Mouse (Mus musculus) heart, adult 18-20 months (tissue): ENCODE measurements at regions not wholly inside any gene's neighbourhood (a gene's known extent, or its start where the extent isn't known, plus 50 kb on each side); places are given as distances from the start of the nearest gene placed in this dataset.
"Not testable (repeated sequence)": the region's sequence is repeated elsewhere in the genome, so short reads cannot be mapped to it uniquely, and the experiment has no call there.

Experiments
- DNase-seq, 2 experiments: peaks; one replicate each; pipeline ENCODE4 v3.0.0; 2021 to 2022; ENCODE audit warnings: mixed read lengths in 1 of 2

GRCm38 (mm10) chr6:4149663-4150062 lies 62.9 kb upstream of the Bet1 start:
- DNase-seq, result no peak

DNA sequence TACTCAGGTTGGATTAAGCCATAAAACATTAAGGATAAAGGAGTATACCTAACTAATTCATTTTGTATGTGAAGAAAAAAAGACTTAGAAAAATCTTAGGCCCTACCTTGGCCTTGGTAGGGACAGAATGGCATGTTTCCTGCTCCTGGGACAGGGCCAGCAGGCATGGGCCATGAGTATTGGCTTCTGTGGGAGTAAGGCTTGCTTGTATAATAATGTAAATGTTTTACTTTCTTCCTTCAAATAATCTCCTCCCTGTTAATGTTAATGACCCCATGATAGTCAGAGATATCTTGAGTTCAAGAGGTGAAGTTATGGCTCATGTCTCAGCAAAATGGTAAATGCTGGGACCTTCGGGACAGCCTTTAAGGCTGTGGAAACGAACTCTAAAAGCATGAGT lies 71.5 kb upstream of the Bet1 start:
- no peak for DNase-seq

GRCm38 (mm10) chr6:4163733-4164132 lies 77.0 kb upstream of the Bet1 start:
- DNase-seq, result no peak

DNA sequence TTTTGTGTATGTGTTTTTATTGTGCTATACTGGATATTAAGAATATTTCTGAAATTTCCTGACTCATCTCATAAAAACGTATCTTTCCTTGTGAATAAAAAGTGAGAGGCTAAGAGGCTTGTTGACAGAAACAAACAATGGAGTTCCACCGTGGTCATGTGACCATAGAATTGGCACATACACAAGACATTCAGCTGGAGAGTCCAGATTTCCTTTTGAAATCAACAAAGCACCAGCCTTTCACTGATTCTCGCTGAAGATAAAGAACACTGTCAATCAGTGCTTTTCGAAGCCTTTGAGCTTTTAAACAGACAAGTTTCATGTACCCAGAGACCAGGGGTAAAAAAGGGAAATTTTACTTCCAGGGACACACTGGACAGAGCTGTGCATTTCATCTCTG lies 80.3 kb upstream of the Bet1 start:
- DNase-seq, result no peak

- DNase-seq, result no peak
Measured at GRCm38 (mm10) chr6:4167757-4168156, 81.0 kb upstream of the Bet1 start.

DNA sequence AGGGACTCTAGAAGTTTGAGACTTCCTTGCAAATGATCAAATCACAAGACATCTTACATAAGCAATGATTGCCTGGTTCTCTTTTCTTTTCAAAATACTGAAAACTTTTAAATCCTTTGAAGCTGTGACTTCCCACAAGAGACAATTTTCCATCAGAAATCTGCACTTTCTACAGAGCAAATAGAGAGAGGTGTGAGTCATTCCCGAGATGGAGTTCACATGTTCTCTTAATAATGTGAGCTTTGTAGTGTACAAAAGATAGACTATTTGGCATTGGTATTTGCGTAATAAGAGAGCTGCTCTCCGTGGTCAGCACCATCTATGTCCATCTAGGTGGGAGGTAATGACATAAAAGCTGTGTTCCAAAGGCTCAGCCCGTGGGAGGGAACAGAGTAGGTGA lies 84.8 kb upstream of the Bet1 start:
- DNase-seq, result no peak

GRCm38 (mm10) chr6:4187683-4188082 lies 100.9 kb upstream of the Bet1 start:
- DNase-seq, result peak in 1 of 2 experiments; percentile 4

GRCm38 (mm10) chr6:4190976-4191375 lies 104.2 kb upstream of the Bet1 start:
- DNase-seq, result not testable (repeated sequence)

GRCm38 (mm10) chr6:4193286-4193685 lies 106.5 kb upstream of the Bet1 start:
- no peak for DNase-seq

DNA sequence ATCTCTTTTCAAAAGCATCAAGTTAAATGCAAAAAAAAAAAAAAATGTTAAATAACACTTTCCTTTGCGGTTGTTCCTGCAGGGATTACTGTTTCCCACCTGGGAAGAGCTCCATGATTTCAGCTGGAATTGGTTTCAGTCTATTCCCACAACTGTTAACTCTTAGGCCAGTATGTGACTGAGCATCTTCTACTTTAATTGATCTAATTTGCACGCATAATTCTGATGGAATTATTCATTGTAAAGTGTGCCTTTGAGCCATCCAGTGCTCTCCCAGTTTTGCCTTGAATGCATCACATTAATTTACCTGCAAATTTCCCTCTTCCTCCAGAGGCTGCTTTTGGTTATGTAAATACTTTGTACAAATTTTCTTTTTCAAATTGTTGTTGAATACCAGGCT lies 114.4 kb upstream of the Bet1 start:
- no peak for DNase-seq

DNA sequence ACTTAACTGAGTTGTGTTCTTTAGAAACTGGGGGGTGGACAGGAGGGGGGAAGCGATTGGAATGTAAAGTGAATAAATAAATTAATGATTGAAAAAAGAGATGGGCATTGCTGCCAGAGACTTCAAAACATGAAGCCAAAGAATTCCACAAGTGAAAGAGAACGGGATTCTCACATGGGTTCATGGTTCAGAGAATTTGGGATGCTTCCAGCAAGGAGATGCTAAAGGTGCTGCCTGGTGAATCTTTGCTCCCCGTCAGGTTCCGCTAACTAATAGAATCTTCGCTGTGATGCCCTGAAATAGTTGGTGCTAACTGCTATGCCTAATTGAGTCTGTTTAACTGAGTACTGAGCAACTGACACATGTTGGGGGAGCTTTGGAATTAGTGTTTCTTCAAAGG lies 118.9 kb upstream of the Bet1 start:
- DNase-seq, result no peak

DNA sequence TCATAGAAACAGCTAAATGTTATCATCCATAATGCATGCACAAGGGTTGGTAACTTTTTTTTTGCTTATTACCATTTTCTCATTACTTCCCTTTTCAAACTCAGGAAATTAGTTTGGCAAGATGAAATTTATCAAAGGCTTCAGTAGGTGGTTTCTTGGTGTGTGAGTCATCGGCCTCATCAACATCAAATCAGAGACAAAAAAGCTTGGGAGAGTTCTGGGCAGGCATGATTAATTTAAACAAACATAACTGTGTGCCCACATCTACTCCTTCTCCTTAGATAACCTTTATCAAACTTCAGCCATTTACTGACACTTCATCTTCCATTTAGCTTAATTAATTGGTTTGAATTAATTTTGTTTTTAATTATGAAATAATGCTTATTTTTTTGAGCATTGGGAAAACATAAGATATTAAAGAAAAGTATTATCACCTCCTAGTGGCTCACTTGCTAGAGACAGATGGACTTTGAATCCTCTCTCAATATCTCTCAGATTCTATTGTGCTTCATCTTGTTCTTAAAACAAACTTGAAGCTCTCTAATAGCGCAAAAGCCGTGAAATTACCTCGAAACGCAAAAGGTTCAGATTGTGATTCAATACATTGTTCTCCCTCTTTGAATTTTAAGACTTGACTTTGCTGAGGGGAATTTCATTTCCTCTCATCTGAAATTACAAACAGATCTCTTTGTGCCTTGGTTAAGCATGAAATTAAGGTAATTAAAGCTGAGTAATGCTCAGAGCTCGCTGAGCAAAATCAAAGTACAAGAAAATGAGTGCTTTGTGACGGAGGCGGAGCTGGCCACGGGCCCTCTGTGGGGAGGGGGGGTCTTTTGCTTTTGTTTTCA lies 158.7 kb upstream of the Bet1 start:
- DNase-seq, result no peak

DNA sequence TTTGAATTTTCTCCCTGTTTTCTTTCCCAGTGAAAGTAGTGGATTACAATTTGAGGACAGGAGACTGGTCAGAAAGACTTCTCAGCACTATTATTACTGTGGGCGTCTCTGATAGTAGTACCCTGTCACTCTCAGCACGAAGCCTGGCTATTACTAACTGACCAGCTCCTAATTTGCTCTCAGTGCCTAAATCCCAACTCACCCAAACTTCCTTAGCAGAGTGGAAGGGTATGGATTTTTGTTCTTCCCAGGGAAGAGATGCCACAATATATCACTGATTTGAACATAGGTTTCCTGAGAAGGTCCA lies 159.3 kb upstream of the Bet1 start:
- no peak for DNase-seq

DNA sequence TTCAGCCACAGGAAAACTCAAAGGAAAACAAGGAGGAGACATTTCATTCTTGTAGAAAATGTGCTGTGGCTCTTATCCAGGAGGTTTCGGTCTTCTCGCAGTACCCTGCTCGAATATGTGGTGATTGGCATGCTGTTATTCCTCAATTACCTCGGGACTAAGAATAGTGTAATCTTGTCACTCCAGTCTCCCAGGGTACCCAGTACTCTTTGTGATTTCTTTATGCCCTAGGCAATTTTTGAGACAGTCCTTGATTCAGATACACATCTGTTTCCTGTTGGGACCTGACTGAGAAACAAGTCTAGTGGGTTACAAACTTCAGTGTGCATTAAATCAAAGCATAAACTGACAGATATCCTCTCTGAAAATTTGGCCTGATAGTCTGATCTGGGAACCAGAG lies 189.8 kb upstream of the Bet1 start:
- no peak for DNase-seq

GRCm38 (mm10) chr6:4277245-4277890 lies 190.6 kb upstream of the Bet1 start:
- no peak for DNase-seq

DNA sequence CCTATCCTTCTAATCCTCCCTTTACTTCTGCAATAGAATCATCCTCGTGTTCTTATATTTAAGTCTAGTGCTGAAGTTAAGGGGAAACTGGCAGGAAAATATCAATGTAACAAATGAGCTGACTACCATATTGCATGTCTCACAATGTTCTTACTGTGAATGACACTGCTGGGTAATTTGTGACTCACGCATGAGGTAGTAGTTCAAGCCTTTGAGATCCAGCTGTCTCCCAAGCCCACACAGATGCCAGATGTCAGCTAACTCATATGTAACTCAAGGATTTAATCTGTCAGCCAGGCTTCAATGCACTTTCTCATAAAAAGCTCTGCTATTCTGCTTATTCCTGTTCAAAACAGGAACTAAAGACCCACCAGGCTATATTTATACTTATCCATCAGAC lies 204.6 kb upstream of the Bet1 start:
- DNase-seq, result no peak

DNA sequence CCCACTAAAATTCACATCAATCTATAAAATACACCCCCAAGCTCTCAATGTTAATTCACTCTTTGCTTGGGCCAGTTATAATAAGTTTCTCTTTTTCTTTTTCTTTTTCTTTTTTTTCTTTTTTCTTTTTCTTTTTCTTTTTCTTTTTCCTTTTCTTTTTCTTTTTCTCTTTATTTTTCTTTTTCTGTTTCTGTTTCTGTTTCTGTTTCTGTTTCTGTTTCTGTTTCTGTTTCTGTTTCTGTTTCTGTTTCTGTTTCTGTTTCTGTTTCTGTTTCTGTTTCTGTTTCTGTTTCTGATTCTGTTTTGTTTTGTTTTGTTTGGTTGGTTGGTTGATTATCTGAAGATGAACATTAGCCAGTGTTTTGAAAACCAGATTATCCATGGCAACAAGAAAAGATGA lies 201.2 kb upstream of the Col1a2 start:
- DNase-seq, result not testable (repeated sequence)

- peak in 1 of 2 experiments; percentile 4 for DNase-seq
Measured at GRCm38 (mm10) chr6:4349953-4350352, 154.7 kb upstream of the Col1a2 start.

DNA sequence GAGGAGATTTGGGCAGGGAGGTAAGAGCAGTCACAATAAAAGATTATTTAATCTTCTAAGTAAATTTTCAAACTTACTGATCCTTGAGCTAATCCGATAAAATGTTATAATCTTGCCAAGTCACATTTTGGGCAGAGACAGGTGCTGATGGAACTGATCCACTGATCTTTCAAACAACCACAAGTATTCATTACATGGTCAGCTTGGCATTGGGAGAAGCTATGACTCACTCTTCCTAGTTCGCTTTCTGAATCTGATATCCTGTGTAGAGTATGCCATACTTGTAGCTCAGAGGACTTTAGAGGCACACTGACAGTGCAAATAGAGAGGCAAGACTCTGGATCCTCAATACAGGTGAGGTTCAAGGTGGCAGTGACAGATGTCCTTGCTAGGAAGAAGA lies 142.4 kb upstream of the Col1a2 start:
- no peak for DNase-seq

- no peak for DNase-seq
Measured at GRCm38 (mm10) chr6:4375465-4376037, 129.1 kb upstream of the Col1a2 start.

DNA sequence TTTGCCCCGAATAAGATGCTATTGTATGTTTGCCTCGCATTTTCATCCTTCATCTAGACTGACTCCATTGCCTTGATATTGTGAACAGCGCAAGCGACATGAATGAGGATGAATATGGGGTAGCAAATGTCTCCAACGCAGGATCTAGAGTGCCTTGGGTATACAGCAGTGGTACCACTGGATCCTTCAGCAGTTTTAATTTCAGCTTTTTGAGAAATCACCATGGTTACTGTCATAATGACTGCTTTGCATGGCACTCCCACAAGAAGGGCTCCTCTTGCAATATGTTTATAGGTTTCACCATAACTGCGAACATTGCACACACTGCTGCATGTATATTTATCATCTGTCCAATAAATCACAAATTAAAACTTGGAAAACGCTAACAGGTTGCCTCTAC lies 107.8 kb upstream of the Col1a2 start:
- no peak for DNase-seq

DNA sequence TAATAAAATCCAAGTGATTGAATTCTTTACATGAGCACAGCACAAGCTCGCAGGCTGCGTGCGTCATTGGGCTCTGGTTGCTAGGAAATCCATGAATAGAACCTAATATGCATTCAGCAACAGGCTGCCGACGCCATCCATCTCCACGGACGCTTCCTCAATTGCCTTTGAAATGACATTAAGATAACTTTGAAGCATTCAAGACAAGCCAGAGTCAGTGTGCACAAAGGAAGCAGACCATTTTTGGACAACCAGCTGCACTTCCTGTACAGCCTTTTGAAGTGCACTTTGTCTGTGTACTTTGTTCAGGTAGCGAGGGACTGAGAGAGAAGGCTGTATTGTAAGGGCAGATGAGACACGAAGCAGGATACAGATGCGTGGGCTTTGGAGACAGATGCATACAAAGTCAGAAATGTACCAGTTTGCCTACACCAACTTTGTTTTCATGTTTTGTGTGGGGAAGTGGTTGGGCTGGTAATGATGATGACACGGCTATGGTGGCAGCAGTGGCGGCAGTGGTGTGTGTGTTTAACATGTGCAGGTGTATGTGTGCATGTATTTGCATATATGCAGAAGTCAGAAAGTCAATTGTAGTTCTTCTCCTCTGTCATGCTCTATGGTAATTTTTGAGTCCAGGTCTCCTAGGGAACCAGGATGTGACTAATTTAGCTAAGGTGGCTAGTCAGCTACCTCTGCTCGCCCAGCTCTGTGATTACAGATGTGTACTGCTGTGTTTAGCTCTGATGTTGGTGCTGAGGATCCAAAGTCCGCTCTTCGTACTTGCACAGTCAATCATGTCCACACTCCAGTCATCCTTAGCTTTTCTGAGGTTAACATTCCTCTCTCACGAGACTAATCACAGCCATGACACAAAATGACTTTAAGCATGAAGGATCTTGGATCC lies 106.7 kb upstream of the Col1a2 start:
- DNase-seq, result no peak

GRCm38 (mm10) chr6:4398599-4398980 lies 106.0 kb upstream of the Col1a2 start:
- no peak for DNase-seq
